Mouse (Mus musculus) myocyte (in vitro differentiated cells): Measurements from ENCODE around the gene Chst5.

Experiments used
- CEBPB ChIP-seq: IDR thresholded peaks from 2 replicates; pipeline ENCODE4 v1.6.1; 2011; ENCODE audit warnings: mild to moderate bottlenecking, moderate library complexity; ENCODE audit not compliant: poor library complexity, insufficient read depth, severe bottlenecking
- E2F4 ChIP-seq: IDR thresholded peaks from one replicate; pipeline ENCODE4 v1.6.1; 2011; ENCODE audit warnings: mild to moderate bottlenecking, control low read depth, moderate library complexity; ENCODE audit not compliant: insufficient read depth
- MAX ChIP-seq: IDR thresholded peaks from one replicate; pipeline ENCODE4 v1.6.1; 2011; ENCODE audit warnings: low read depth, mild to moderate bottlenecking, control low read depth
- MYOD1 ChIP-seq, 3 experiments: IDR thresholded peaks; one replicate each; pipeline ENCODE4 v1.6.1; 2011; ENCODE audit warnings: control low read depth in 2 of 3, low read depth in 2 of 3, mild to moderate bottlenecking in 2 of 3, moderate library complexity in 1 of 3; ENCODE audit not compliant: insufficient read length in 2 of 3, control insufficient read depth in 1 of 3
- MYOG ChIP-seq, 3 experiments: IDR thresholded peaks; one replicate each; pipeline ENCODE4 v1.6.1; 2011; ENCODE audit warnings: control low read depth in 2 of 3, low read depth in 2 of 3, mild to moderate bottlenecking in 2 of 3; ENCODE audit not compliant: insufficient read length in 2 of 3, control insufficient read depth in 1 of 3, insufficient read depth in 1 of 3
- POLR2A ChIP-seq: IDR thresholded peaks from one replicate; pipeline ENCODE4 v1.6.1; 2011; ENCODE audit warnings: low read depth, mild to moderate bottlenecking, control low read depth, moderate library complexity; ENCODE audit not compliant: insufficient read length
- POLR2AphosphoS2 ChIP-seq: IDR thresholded peaks from one replicate; pipeline ENCODE4 v1.6.1; 2011; ENCODE audit warnings: low read depth, control low read depth; ENCODE audit not compliant: insufficient read length
- REST ChIP-seq: IDR thresholded peaks from one replicate; pipeline ENCODE4 v1.6.1; 2011; ENCODE audit warnings: mild to moderate bottlenecking, control low read depth, moderate library complexity; ENCODE audit not compliant: insufficient read depth, insufficient read length
- SRF ChIP-seq: IDR thresholded peaks from one replicate; pipeline ENCODE4 v1.6.1; 2011; ENCODE audit warnings: low read depth; ENCODE audit not compliant: control insufficient read depth, insufficient read length
- TCF12 ChIP-seq: IDR thresholded peaks from one replicate; pipeline ENCODE4 v1.6.1; 2011; ENCODE audit warnings: mild to moderate bottlenecking, control low read depth; ENCODE audit not compliant: poor library complexity, insufficient read depth, severe bottlenecking
- TCF3 ChIP-seq: IDR thresholded peaks from one replicate; pipeline ENCODE4 v1.6.1; 2011; ENCODE audit warnings: low read depth, control low read depth; ENCODE audit not compliant: insufficient read length
- USF1 ChIP-seq: IDR thresholded peaks from one replicate; pipeline ENCODE4 v1.6.1; 2011; ENCODE audit warnings: low read depth, mild to moderate bottlenecking, control low read depth, moderate library complexity

DNA sequence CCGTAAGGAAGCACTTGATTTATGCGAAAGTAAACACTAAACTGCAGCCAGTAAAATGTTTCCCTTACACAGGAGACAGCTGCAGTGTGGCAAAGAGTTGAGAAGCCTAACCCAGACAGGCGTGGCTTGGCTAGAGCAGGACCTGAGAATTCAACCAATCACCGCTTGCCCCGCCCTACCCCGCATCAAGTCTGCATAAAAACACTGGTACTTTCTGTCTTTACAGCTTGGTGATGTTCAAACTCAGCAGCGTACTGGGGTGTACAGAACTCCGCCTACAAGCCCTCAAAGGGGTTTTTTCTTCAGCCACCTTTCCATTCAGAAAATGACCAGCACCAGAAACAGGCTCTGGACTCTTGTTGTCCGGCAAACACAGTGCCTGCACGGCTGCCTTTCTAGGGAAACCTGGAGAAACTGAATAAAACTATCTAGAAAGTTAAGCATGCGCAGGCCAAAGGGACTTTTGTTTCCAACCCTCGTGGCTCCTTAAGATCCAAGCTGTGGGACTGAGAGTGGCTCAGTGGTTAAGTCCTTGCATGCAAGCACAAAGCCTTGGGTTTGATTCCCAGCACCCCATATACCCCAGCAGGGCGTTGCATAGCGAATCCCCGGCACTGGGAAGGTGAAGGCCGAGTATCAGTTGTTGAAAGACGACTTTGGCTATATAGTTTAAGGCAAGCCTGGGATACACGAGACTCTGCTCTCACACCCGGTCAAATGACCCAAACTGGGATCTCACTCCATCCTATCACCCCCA, 22.5 kb upstream of the Chst5 start:
- no peak for TF ChIP-seq USF1
- no peak for TF ChIP-seq MAX
- no peak for TF ChIP-seq CEBPB
- TF ChIP-seq MYOG (IDR thresholded peaks at IDR 0.05; ENCODE audit: control insufficient read depth in 1 of 3, insufficient read depth in 1 of 3, insufficient read length in 2 of 3, low read depth in 2 of 3): peak in 2 of 3 experiments; percentile 64 to 73
- TF ChIP-seq POLR2A: no peak
- no peak for TF ChIP-seq E2F4
- TF ChIP-seq TCF12: no peak
- peak; percentile 54 to 78 (median 78) for TF ChIP-seq MYOD1 (IDR thresholded peaks at IDR 0.05; ENCODE audit: control insufficient read depth in 1 of 3, insufficient read length in 2 of 3, low read depth in 2 of 3)
- no peak for TF ChIP-seq TCF3
- no peak for TF ChIP-seq REST
- TF ChIP-seq POLR2AphosphoS2: no peak
- no peak for TF ChIP-seq SRF
